Mouse (Mus musculus) small intestine, adult 2 months (tissue): Measurements from ENCODE around the gene Necab3. TPM values are rescaled to one million over a fixed set of nuclear protein-coding genes. Genes with fewer than 3 reads are reported as not detected.

Experiments
- H3K27ac ChIP-seq: fragments of 200-500 bp; 2 replicates; pipeline ENCODE4 v1.5.1; 2012; ENCODE audit warnings: low read depth, low read length, control low read depth, inconsistent platforms; ENCODE audit not compliant: insufficient read depth
- H3K27me3 ChIP-seq: fragments of 200-500 bp; 2 replicates; pipeline ENCODE4 v1.6.1; 2012; ENCODE audit warnings: mild to moderate bottlenecking, moderate library complexity, low read length, inconsistent platforms; ENCODE audit not compliant: control insufficient read depth, insufficient read depth
- H3K36me3 ChIP-seq: fragments of 200-500 bp; 2 replicates; pipeline ENCODE4 v1.6.1; 2012; ENCODE audit warnings: mild to moderate bottlenecking, low read length, control low read depth, inconsistent platforms; ENCODE audit not compliant: control insufficient read depth, insufficient read depth
- H3K4me1 ChIP-seq: fragments of 200-500 bp; 2 replicates; pipeline ENCODE4 v1.6.1; 2012; ENCODE audit warnings: low read length, inconsistent platforms, mixed read lengths; ENCODE audit not compliant: control insufficient read depth, insufficient read depth, insufficient read length
- H3K4me3 ChIP-seq: fragments of 200-500 bp; 2 replicates; pipeline ENCODE4 v1.5.1; 2012; ENCODE audit warnings: low read depth, mild to moderate bottlenecking, control low read depth, inconsistent platforms, low read length, moderate library complexity
- CTCF ChIP-seq: fragments of 200-500 bp; IDR thresholded peaks from 2 replicates; pipeline ENCODE4 v1.5.1; 2012; ENCODE audit warnings: low read depth, mild to moderate bottlenecking, control low read depth, inconsistent platforms, low read length, moderate library complexity, mixed read lengths; ENCODE audit not compliant: insufficient replicate concordance, insufficient read length; ENCODE audit errors: extremely low read depth
- POLR2A ChIP-seq: fragments of 200-500 bp; IDR thresholded peaks from 2 replicates; pipeline ENCODE4 v1.6.1; 2012; ENCODE audit warnings: low read depth, mild to moderate bottlenecking, control low read depth, inconsistent platforms, low read length, moderate library complexity
- WGBS: fragments of 180-500 bp; shearing (Covaris S2); methylation state at CpG from one replicate; pipeline ENCODE4 v1.1.7; 2018; 5-methylcytosine and 5-hydroxymethylcytosine counted together
- polyA plus RNA-seq: library from polyadenylated mRNA; depleted of rRNA; stranded (reverse); fragments of >200 nt; gene quantifications from 2 replicates; pipeline ENCODE4 v1.2.3, GENCODE M21; 2012; rRNA removed

The Necab3 gene
- 0.24 TPM in 1 of 2 replicates, not detected in the other for polyA plus RNA-seq

DNA sequence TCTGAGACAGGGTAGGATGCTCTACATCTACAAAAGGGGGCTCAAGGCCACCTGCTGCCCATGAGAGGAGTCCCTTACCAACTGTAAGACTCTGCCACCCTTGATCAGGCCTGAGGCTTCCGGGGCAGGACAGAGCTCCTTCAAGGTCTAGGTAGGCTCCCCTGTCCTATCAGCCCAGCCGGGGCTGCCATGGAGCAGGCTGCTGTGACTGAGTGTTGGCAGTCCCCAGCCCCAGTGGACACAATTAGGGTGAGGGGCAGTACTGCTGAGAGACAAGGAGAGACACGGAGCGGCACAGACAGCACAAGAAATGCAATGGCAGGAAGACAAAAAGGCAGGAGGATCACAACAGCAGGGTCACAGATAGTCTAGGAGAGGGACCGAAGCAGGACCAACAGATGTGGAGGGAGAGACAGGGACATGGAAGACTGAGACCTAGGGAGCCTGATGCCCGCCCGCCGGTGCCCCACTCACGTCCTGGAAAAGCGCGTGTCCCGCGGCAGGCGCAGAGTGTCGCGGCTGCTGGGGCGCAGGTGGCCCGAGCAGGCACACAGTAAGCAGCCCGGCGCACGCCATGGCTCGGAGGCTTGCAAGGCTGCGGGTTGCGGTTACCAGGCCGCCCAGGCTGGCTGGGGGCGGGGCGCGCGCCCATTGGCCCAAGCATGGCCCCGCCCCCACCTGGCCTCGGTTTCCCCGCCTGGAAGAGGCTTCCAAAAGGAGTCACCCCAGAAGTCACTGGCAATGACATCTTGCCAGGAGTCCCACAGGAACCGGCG lies at the start of gene Necab3:
Gene Necab3, minus strand, starts transcription at position 627 of the 776 bp plus-strand sequence.
- no peaks in the 10 kb centered on the region for H3K27me3 ChIP-seq
- H3K4me3 ChIP-seq, result peak within 1 kb of the TSS; percentile 47
- H3K27ac ChIP-seq, result no peak within 1 kb of the TSS
- H3K4me1 ChIP-seq, result peaks cover 8% of the 10 kb centered on the region
- WGBS, result 10% methylated on average over 34 of the region's 34 CpGs
- 0 out of 2 replicates have a peak, but pooled peaks cover 2% of the 10 kb centered on the region for H3K36me3 ChIP-seq
- no peak for TF ChIP-seq POLR2A
- no peak for TF ChIP-seq CTCF

DNA sequence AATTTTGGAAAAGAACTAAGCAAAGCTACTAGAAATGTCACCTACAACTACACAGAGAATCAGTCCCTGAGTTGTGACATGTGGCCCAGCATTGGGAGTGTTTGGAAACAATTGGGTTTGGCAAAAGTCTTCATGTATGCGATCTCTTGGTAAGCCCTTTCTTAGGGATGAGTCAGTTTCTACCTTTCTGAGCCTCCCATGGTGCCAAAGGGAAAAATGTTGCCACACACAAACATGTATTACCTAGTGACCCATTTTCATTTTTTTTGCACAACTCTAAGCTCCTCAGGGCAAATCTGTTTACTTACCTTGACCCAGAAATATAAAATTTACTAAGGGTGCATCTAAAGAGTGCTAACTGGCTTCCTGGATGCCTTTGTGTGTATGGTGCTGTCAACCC lies 48.3 kb upstream of the Necab3 start:
- Histone ChIP-seq H3K36me3 (no peaks in the 10 kb centered on the region), H3K4me3 (no peak overlapping the region), H3K4me1 (peaks cover 5% of the 10 kb centered on the region; the same call in 1 of the 2 replicates)

DNA sequence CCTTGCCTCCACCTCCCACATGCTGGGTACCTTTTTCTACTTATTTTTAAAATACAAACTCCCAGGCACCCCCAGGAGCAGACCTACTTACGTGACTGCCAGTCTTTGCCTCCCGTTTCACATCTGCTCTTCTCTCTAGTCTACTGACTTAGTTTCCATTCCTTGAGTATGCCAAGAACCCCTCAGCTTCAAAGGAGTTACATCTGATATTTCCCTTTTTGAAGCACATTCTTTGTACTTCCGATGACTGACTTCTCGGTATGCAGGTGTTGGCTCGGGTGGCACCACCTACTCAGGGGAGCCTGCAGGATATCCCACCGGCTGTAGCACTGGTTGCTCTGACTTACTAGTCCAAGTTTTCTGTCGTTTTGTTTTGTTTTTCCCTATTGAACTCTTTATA lies 45.5 kb upstream of the Necab3 start:
- H3K27ac ChIP-seq, result peak overlapping the region; percentile 37
- TF ChIP-seq CTCF, result no peak
- TF ChIP-seq POLR2A, result no peak
- H3K27me3 ChIP-seq, result no peaks in the 10 kb centered on the region
- no peaks in the 10 kb centered on the region for H3K36me3 ChIP-seq
- H3K4me1 ChIP-seq, result peaks cover 5% of the 10 kb centered on the region; the same call in 1 of the 2 replicates
- 8% methylated on average over 7 of the region's 7 CpGs for WGBS
- no peak overlapping the region for H3K4me3 ChIP-seq

More for the DNA sequence above, 48.3 kb upstream of the Necab3 start:
- no peak overlapping the region for H3K27ac ChIP-seq
- no peaks in the 10 kb centered on the region for H3K27me3 ChIP-seq
- 79% methylated on average over 1 of the region's 1 CpGs for WGBS
- no peak for TF ChIP-seq POLR2A
- TF ChIP-seq CTCF, result no peak

DNA sequence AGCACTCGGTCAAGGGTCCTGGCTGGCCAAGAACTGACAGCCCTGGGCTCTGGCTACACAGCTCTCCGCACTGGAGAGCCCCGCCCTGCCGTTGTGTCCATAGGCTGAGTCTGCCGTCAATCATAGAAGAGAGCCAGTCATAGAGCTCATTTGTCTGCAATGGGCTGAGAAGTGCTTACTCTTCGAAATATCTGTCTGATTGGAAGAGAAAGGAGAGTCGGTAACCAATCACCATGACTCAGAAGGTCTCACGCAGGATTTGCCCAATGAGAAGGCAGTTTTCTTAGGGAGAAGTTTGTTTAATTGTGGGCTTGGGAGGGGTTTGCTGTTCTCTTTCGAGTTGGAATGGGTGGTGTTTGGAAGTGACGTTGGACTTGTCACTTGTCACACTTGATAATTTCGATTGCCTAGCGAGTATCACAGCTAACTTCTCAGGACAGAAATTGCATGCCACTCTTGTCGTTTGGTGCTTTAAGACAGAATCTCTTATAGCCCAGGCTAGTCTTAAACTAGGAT lies 45.0 kb upstream of the Necab3 start, which contains the start of gene Pxmp4:
Gene Pxmp4, minus strand, starts transcription at position 71 of the 516 bp plus-strand sequence.
- Histone ChIP-seq H3K4me3 (peak within 1 kb of the TSS; percentile 89), H3K27me3 (no peaks in the 10 kb centered on the region)

DNA sequence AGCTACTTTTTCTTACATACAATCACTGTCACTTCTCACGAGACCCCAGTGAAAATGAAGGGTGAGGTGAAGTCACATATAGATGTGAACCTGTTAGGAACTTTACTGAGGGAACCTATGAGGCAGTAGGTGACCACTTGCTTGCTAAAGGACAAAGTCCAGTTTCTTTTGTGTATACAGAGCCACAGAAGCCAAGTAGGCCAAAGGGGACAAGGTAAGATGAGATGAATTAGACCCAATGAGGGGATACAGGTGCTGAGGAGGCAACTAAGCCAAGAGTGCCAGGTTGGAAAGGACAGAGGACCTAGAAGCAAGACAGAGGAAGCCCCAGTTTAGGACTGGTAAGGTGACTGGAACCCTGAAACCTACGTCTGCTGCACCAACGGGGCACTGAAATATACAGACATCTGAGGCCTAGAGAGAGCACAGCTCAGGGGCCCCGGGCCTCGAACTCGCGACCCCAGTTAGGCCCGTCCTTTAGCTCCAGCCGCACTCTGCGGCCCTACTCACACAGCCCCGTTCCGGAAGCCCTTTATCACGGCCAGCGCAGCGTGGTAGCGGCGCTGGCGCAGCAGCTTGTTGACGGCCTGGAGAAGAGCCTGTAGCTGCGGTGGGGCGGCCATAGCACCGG lies 44.4 kb upstream of the Necab3 start:
- Histone ChIP-seq H3K4me3 (peak overlapping the region; percentile 89), H3K4me1 (peaks cover 5% of the 10 kb centered on the region; the same call in 1 of the 2 replicates), H3K36me3 (no peaks in the 10 kb centered on the region), H3K27ac (peak overlapping the region; percentile 74), H3K27me3 (no peaks in the 10 kb centered on the region)
- TF ChIP-seq POLR2A, result no peak
- TF ChIP-seq CTCF, result no peak
- WGBS, result 2% methylated on average over 22 of the region's 22 CpGs

More for the DNA sequence above, 45.0 kb upstream of the Necab3 start, which contains the start of gene Pxmp4:
- Histone ChIP-seq H3K36me3 (no peaks in the 10 kb centered on the region), H3K27ac (peak within 1 kb of the TSS; percentile 74), H3K4me1 (peaks cover 5% of the 10 kb centered on the region; the same call in 1 of the 2 replicates)
- WGBS, result under 1% methylated on average over 13 of the region's 13 CpGs
- TF ChIP-seq CTCF, result no peak
- TF ChIP-seq POLR2A, result peak; percentile 72; the same call in 1 of the 2 replicates

DNA sequence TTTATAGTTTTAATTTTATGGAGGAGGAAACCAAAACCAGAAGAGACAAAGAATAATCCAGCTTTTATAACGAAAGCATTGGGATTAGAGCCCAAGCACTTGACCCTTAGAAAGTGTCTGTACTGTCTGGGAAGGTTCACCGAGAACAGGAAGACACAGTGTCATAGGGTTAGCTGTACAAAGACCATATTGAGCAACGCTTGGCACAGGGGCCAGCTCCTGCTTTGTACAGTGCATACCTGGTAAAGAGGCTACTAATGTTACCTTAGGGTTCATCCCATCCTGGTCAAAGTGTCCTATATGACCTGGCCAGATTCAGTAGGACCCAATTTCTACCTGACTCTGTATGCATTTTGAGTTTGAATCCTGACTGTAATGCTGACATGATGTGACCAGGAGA lies 42.6 kb upstream of the Necab3 start:
- no peaks in the 10 kb centered on the region for H3K36me3 ChIP-seq
- TF ChIP-seq POLR2A (no peak), CTCF (no peak)
- 58% methylated on average over 3 of the region's 3 CpGs for WGBS
- H3K4me3 ChIP-seq, result no peak overlapping the region
- no peaks in the 10 kb centered on the region for H3K27me3 ChIP-seq
- H3K4me1 ChIP-seq, result peaks cover 5% of the 10 kb centered on the region; the same call in 1 of the 2 replicates
- H3K27ac ChIP-seq, result no peak overlapping the region

DNA sequence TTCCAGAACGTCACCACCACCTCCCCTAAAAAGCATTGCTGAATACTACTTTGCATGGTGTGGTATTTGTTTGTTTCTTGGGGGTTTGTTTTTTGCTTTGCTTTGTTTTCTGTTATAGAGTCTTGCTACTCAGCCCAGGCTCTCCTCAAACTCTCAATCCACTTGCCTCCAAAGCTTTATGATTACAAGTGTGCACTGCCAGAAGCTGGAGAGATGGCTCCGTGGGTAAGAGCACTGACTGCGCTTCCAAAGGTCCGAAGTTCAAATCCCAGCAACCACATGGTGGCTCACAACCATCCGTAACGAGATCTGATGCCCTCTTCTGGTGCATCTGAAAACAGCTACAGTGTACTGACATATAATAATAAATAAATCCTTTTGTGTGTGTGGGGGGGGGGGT lies 41.9 kb upstream of the Necab3 start:
- WGBS, result 70% methylated on average over 6 of the region's 6 CpGs
- TF ChIP-seq POLR2A (no peak), CTCF (no peak)
- peaks cover 5% of the 10 kb centered on the region; the same call in 1 of the 2 replicates for H3K4me1 ChIP-seq
- H3K36me3 ChIP-seq, result no peaks in the 10 kb centered on the region
- H3K4me3 ChIP-seq, result no peak overlapping the region
- H3K27ac ChIP-seq, result no peak overlapping the region
- H3K27me3 ChIP-seq, result no peaks in the 10 kb centered on the region
